Mouse (Mus musculus) frontal cortex, adult 2 months (tissue): ENCODE measurements at regions not wholly inside any gene's neighbourhood (a gene's known extent, or its start where the extent isn't known, plus 50 kb on each side); places are given as distances from the start of the nearest gene placed in this dataset.
A peak's percentile ranks its signal among the peaks of the same experiment; 100 is the strongest.
"Not testable (repeated sequence)": the region's sequence is repeated elsewhere in the genome, so short reads cannot be mapped to it uniquely, and the experiment has no call there.

Experiments
- DNase-seq, 2 experiments: peaks; one replicate each; pipeline ENCODE4 v3.0.0; 2022; ENCODE audit warnings: low spot score in 1 of 2; ENCODE audit errors: extremely low spot score in 1 of 2

DNA sequence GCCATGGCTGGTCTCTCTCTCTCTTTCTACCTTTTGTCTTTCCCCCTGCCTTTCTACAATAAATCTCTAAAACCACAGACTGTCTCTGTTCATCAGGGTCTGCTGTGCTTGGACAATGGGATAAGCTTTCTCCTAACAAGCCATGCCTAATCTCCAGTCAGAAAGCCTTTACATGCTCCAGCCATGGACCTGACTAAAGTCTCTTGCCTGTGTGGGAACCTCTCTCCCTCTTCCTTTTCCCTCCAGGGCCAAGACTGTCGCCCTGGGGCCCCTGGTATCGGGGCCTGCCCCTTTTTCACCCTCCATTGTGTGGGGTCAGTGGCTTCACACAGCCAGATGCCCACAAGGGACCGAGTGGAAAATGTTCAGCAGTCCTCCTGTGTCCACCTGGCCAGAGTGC lies 1151.3 kb upstream of the Prmt6 start:
- DNase-seq, result no peak

DNA sequence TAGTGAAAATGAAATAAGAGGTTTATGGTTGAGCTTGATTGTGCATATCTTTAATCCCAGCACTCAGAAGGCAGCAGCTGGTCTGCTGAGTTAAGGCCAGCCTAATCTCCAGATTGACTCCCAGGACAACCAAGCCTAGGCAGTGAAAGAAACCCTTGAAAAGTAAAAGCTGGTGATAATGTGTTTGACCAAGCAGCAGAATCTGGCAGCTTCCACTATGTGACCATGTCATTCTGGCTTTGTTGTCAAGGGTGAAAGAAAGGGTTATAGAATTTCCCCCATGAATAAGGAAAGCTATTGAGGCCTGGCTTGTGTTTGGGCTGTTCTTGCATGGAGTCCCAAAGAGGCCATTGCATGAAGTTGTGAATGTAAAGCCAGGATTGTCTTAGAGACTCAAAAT lies 1142.3 kb upstream of the Prmt6 start:
- DNase-seq, result no peak

DNA sequence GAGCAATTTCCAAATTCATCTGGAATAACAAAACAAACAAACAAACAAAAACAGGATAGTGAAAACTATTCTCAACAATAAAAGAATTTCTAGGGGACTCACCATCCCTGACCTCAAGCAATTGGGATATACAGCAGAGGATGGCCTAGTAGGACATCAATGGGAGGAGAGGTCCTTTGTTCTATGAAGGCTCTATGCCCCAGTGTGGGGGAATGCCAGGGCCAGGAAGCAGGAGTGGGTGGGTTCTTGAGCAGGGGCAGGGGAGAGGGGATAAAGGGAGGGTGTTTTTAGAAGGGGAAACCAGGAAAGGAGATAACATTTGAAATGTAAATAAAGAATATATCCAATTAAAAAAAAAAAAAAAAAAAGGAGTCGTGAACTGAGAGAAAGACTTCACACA lies 1141.9 kb upstream of the Prmt6 start:
- DNase-seq, result not testable (repeated sequence)

DNA sequence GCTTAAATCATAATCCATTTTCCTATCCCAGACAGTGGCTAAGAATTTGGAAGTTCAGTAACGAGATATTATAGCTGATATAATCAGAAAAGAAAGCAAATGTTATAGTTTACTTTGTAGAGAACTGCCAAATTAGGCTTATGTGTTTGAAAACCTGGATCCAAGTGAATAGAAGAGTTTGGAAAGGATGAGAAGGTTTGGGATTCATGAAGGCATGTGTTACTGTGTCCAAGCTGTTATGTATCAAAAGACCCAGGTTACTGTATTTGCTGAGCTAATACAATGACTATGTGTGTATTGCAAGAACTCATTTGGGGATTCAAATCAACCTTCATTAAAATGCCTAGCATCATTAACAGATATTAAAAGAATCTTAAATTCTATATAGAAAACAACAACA lies 1135.9 kb upstream of the Prmt6 start:
- DNase-seq, result no peak

DNA sequence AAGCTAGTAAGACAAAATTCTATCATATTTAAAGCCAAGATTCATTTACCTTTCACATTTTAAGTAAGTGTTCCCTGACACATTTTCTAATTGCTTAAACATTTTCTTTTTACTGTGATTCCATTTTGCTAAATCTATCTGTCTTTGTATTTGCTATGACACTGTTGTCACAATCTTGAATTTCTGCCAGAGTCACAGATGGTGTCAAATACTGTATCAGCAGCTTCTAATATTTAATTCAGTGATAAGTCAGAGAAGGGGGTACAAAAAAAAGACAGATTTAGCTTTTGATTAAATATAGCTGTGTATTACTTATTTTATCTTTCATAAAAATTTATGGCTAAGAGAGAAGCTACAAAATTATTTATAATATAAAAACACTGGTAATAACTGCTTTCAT lies 1135.5 kb upstream of the Prmt6 start:
- DNase-seq, result peak in 1 of 2 experiments; percentile 7

DNA sequence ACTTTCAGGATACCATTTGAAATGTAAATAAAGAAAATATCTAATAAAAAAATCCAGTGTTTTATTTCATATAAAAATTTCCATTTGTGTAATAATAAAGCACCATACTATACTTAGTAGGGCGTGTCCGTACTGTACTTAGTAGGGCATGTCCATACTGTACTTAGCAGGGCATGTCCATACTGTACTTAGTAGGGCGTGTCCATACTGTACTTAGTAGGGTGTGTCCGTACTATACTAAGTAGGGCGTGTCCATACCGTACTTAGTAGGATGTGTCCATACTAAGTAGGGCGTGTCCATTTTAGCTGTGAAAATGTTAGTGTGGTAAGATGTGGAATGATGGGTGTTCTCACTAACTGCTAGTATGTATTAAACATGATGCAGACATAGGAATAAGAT lies 1134.8 kb upstream of the Prmt6 start:
- no peak for DNase-seq

DNA sequence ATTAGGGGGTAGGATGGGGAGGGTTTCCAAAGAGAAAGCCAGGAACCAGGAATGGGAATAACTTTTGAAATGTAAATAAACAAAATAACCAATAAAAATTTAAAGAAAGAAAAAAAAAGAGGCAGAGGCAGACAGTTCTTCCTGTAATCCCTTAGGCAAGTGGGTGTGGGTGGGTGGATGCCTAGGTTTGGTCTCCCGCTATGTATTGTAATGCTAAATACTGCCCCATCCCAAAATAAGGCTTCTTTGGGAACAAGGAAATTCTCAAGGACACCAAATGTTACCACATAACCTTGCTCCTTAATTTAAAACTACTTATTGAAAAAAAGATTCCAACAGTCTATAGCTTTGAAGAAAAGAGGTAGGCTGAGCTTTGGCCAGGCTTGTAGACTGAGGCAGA lies 1120.5 kb upstream of the Prmt6 start:
- no peak for DNase-seq

DNA sequence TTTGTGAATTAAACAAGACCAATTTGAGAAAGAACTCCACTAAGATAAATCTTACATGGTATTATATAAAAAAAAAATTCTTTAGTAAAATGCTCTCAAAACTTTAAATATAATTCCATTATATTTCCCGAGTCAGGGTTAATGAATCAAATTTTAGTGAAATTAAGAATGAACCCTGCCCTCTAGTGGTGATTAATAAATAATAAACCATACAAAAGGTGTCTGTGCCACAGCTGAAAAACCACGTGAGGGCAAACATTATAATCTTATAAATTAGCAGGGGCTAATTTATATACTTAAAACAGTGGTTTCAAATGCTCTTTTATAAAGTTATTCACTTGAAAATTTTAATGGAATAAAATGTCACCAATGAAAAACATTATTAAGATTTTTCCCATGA lies 1087.4 kb upstream of the Prmt6 start:
- no peak for DNase-seq

DNA sequence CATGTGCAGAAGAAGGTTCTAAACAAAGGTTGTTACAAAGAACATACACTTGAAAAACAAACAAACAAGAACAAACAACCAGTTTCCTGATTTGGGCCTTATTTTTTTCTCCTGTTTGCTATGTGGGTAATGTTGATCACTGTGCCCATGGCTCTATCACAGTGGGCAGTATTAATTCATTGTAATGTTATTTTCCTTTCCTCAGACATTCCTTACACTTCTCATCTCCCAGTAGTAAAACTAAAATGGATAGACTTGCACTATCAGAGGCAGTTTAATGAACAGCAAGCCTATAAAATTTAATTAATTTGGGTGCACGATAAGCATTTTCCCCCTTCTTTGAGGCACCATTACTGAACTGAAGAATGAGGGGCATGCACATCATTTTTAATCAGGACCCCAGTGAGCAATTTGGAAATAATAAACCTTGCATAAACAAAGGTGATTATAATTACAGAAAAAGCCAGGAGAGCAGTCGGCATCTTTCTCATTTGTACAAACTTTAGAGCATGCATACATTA lies 1040.3 kb upstream of the Prmt6 start:
- no peak for DNase-seq

DNA sequence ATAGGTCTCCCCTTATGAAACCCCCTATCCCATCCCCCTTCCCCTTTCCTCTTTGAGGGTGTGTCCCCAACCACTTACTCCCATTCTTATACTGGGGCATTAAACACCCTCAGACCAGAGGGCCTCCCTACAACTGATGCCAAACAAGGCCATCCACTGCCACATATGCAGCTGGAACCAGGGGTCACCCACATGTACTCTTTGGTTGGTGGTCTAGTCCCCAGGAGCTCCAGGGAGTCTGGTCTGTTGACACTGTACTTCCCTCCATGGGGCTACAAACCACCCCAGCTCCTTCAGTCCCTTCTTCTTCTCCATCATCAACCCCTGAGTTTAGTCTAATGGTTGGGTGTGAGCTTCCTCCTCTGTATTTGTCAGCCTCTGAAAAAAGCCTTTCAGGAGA lies 1030.8 kb upstream of the Prmt6 start:
- DNase-seq, result no peak
